Mouse (Mus musculus) adipocyte (in vitro differentiated cells): ENCODE measurements around the gene Aff1.

ENCODE experiments used
- DNase-seq: peaks from one replicate; pipeline ENCODE4 v3.0.0-alpha.2; 2016; ENCODE audit warnings: low spot score

The Aff1 gene

GRCm38 (mm10) chr5:103691624-103692530 is at the start of gene Aff1:
Gene Aff1, plus strand, starts transcription at chr5:103692374.
- DNase-seq = peak; percentile 97

- DNase-seq = peak; percentile 40
Observed at GRCm38 (mm10) chr5:103644167-103644566, 48.0 kb upstream of the Aff1 start.

- no peak for DNase-seq
Observed at GRCm38 (mm10) chr5:103647320-103647719, 44.9 kb upstream of the Aff1 start.

GRCm38 (mm10) chr5:103654225-103654624 is 37.9 kb upstream of the Aff1 start:
- DNase-seq = peak; percentile 47

GRCm38 (mm10) chr5:103654780-103655179 is 37.4 kb upstream of the Aff1 start:
- no peak for DNase-seq

GRCm38 (mm10) chr5:103655346-103656118 is 36.6 kb upstream of the Aff1 start, which contains the start of gene 1700016H13Rik:
Gene 1700016H13Rik, minus strand, starts transcription at chr5:103656010.
- no peak for DNase-seq

- DNase-seq = no peak
Observed at GRCm38 (mm10) chr5:103658921-103659320, 33.3 kb upstream of the Aff1 start.

GRCm38 (mm10) chr5:103659571-103659970 is 32.6 kb upstream of the Aff1 start:
- peak; percentile 89 for DNase-seq

GRCm38 (mm10) chr5:103664932-103665331 is 27.2 kb upstream of the Aff1 start:
- no peak for DNase-seq

- DNase-seq = no peak
Observed at GRCm38 (mm10) chr5:103665876-103666275, 26.3 kb upstream of the Aff1 start.

- DNase-seq = no peak
Observed at GRCm38 (mm10) chr5:103671858-103672257, 20.3 kb upstream of the Aff1 start.

- no peak for DNase-seq
Observed at GRCm38 (mm10) chr5:103673611-103674010, 18.6 kb upstream of the Aff1 start.

- no peak for DNase-seq
Observed at GRCm38 (mm10) chr5:103674482-103674881, 17.7 kb upstream of the Aff1 start.

- no peak for DNase-seq
Observed at GRCm38 (mm10) chr5:103676289-103676881, 15.8 kb upstream of the Aff1 start.

- DNase-seq = no peak
Observed at GRCm38 (mm10) chr5:103677894-103678293, 14.3 kb upstream of the Aff1 start.

- no peak for DNase-seq
Observed at GRCm38 (mm10) chr5:103678974-103679373, 13.2 kb upstream of the Aff1 start.

- peak; percentile 92 for DNase-seq
Observed at GRCm38 (mm10) chr5:103680381-103680780, 11.8 kb upstream of the Aff1 start.

- DNase-seq = no peak
Observed at GRCm38 (mm10) chr5:103681824-103682223, 10.3 kb upstream of the Aff1 start.

- DNase-seq = no peak
Observed at GRCm38 (mm10) chr5:103689645-103690044, 2.5 kb upstream of the Aff1 start.

GRCm38 (mm10) chr5:103690190-103690589 is 2.0 kb upstream of the Aff1 start:
- no peak for DNase-seq

GRCm38 (mm10) chr5:103691171-103691570 is 1.0 kb upstream of the Aff1 start:
- DNase-seq = peak; percentile 39

- DNase-seq = peak; percentile 78
Observed at GRCm38 (mm10) chr5:103692531-103693040, 412 bp downstream of the Aff1 start.
